Mouse (Mus musculus) stomach, embryonic 16.5 days (tissue): ENCODE measurements at regions not wholly inside any gene's neighbourhood (a gene's known extent, or its start where the extent isn't known, plus 50 kb on each side); places are given as distances from the start of the nearest gene placed in this dataset.

ENCODE experiments used
- ATAC-seq: fragments of 200-750 bp; cut with Nextera tagmentation; 2 replicates; pipeline ENCODE4 v1.8.0; 2017; ENCODE audit warnings: moderate number of reproducible peaks, moderate TSS enrichment; ENCODE audit not compliant: insufficient read depth, low FRiP score
- H3K27ac ChIP-seq: fragments of 300-500 bp; sonication (generic); 2 replicates; pipeline ENCODE4 v1.5.1; 2014; ENCODE audit warnings: low read length
- H3K27me3 ChIP-seq: fragments of 300-500 bp; sonication (generic); 2 replicates; pipeline ENCODE4 v1.6.1; 2014; ENCODE audit warnings: low read length, control low read depth, mixed read lengths; ENCODE audit not compliant: control insufficient read depth, insufficient read depth
- H3K36me3 ChIP-seq: fragments of 300-500 bp; sonication (generic); 2 replicates; pipeline ENCODE4 v1.6.1; 2014; ENCODE audit warnings: low read length; ENCODE audit not compliant: control insufficient read depth, insufficient read depth
- H3K4me1 ChIP-seq: fragments of 300-500 bp; sonication (generic); 2 replicates; pipeline ENCODE4 v1.6.1; 2014; ENCODE audit warnings: low read length, control low read depth, mixed read lengths; ENCODE audit not compliant: control insufficient read depth, insufficient read depth
- H3K4me2 ChIP-seq: fragments of 300-500 bp; sonication (generic); 2 replicates; pipeline ENCODE4 v1.6.1; 2014; ENCODE audit warnings: low read depth, low read length, mixed read lengths
- H3K4me3 ChIP-seq: fragments of 300-500 bp; sonication (generic); replicated peaks from 2 replicates; pipeline ENCODE4 v1.5.1; 2014; ENCODE audit warnings: mild to moderate bottlenecking, low read length
- H3K9ac ChIP-seq: fragments of 300-500 bp; sonication (generic); 2 replicates; pipeline ENCODE4 v1.6.1; 2014; ENCODE audit warnings: low read length
- H3K9me3 ChIP-seq: fragments of 300-500 bp; sonication (generic); replicated peaks from 2 replicates; pipeline ENCODE4 v1.6.1; 2016; ENCODE audit warnings: low read length, control low read depth; ENCODE audit not compliant: control insufficient read depth
- WGBS: fragments of 180-500 bp; shearing (Covaris S2); extraction: QIAGEN DNeasy Blood & Tissue Kit; methylation state at CpG from one replicate; pipeline ENCODE4 v1.1.7; 2014; 5-methylcytosine and 5-hydroxymethylcytosine counted together

DNA sequence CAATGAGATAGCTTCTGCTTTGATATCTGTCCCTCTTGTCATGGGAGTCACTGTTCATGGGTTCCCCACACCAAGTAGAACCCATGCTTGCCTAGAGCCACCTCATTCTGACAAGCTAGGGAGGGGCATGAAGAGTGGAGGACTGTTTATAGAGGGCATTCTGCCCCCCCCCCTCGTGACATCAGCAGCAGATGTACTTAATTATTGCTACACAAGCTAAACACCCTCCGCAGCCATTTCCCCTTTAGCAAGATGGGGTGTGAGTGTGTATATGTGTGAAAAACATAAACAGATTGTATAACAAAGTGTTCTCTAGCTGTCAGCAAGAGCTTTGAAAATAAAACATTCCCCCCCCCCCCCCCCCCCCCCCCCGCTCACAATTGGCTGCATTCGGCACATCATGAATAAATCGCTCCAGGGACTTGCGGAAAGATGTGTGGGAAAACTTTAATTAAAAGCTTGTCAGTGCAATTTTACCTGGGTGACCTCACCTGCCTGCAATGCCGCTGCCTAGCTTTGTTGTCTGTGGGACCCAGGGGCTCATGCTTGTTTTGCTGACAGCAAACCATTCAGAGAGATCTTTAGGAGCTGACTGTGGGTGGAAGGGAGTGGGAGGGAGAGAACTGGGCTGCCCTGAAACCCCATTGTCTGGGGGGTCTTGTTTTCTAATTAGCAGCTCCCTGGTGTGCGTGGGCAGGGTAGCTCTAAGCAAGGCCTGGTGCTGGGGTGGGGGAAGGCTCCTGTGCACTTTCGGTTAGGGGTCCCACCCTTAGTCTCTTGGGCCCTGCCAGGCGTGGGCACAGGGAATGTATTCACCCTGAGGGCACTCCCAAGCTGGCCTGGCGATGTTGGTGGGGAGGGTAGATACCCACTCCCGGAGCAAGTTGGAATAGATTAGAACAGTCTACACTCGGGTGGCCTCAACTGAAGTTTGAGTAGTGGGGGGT is 63.4 kb downstream of the Irx2 start:
- 57% methylated on average over 12 of the region's 13 CpGs for WGBS
- Histone ChIP-seq H3K9ac (no peak overlapping the region), H3K4me2 (no peak overlapping the region), H3K27me3 (no peaks in the 10 kb centered on the region), H3K4me3 (no peak overlapping the region), H3K36me3 (no peaks in the 10 kb centered on the region), H3K9me3 (no peaks in the 10 kb centered on the region), H3K4me1 (no peaks in the 10 kb centered on the region), H3K27ac (no peak overlapping the region)
- ATAC-seq: no peak

GRCm38 (mm10) chr13:72707469-72707868 is 78.8 kb downstream of the Irx2 start:
- WGBS: 68% methylated on average over 3 of the region's 3 CpGs
- ATAC-seq: no peak
- no peaks in the 10 kb centered on the region for H3K36me3 ChIP-seq
- no peak overlapping the region for H3K4me2 ChIP-seq
- H3K9me3 ChIP-seq: no peaks in the 10 kb centered on the region
- H3K4me1 ChIP-seq: no peaks in the 10 kb centered on the region
- H3K27me3 ChIP-seq: no peaks in the 10 kb centered on the region
- no peak overlapping the region for H3K9ac ChIP-seq
- H3K27ac ChIP-seq: no peak overlapping the region
- no peak overlapping the region for H3K4me3 ChIP-seq

DNA sequence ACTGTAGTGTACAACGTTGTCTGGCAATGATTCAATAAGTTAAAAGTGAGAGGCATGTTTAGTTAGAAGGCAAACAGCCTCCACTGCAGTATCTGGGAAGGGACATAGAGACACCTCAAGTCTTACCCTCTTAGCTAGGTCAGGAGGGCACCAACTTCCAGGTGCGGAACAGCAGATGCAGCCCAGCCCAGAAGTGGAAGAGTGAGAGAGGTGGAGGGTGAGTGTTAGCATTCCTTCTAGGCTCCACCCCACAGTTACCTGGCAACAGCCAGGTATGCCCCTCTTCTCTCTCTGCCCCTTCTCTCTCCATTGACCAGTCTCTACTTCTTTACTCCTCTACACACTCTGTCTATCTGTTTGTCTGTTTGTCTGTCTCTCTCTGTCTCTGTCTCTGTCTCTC is 80.1 kb downstream of the Irx2 start:
- WGBS: 33% methylated on average over 2 of the region's 2 CpGs
- Histone ChIP-seq H3K9me3 (no peaks in the 10 kb centered on the region), H3K27me3 (no peaks in the 10 kb centered on the region), H3K4me1 (no peaks in the 10 kb centered on the region), H3K36me3 (no peaks in the 10 kb centered on the region), H3K4me3 (no peak overlapping the region), H3K9ac (no peak overlapping the region), H3K27ac (no peak overlapping the region), H3K4me2 (no peak overlapping the region)
- no peak for ATAC-seq

GRCm38 (mm10) chr13:72710051-72710450 is 81.4 kb downstream of the Irx2 start:
- Histone ChIP-seq H3K9me3 (no peaks in the 10 kb centered on the region), H3K36me3 (no peaks in the 10 kb centered on the region), H3K9ac (no peak overlapping the region), H3K27ac (no peak overlapping the region), H3K4me1 (no peaks in the 10 kb centered on the region), H3K4me2 (no peak overlapping the region), H3K4me3 (no peak overlapping the region), H3K27me3 (no peaks in the 10 kb centered on the region)
- WGBS: 60% methylated on average over 5 of the region's 5 CpGs
- ATAC-seq: no peak

GRCm38 (mm10) chr13:72711136-72711535 is 82.5 kb downstream of the Irx2 start:
- H3K4me3 ChIP-seq: no peak overlapping the region
- H3K27me3 ChIP-seq: no peaks in the 10 kb centered on the region
- no peak overlapping the region for H3K27ac ChIP-seq
- no peak for ATAC-seq
- WGBS: 27% methylated on average over 8 of the region's 8 CpGs
- no peaks in the 10 kb centered on the region for H3K36me3 ChIP-seq
- H3K4me1 ChIP-seq: no peaks in the 10 kb centered on the region
- no peak overlapping the region for H3K4me2 ChIP-seq
- no peaks in the 10 kb centered on the region for H3K9me3 ChIP-seq
- H3K9ac ChIP-seq: no peak overlapping the region

DNA sequence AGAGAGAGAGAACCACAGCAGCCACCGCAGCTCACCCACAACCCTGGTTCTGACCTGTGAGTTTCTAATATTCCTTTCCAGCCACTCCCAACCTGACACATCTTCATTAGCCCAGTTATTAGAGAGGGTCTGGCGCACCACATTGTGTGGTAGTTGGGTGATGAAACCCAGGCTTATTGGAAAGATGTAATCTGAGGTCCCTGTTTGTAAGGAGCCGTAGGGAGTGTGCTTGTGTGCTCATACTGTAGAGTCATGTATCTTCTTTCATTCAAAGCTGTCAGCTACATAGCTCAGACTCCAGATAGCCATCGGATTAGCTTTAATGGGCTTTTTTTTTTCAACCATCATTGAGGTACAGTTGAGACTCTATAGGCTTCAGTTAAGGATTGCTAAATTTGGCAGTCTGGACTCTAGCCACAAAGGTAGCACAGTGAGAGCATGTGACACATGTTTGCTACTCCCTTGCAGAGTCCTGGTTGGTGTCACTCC is 83.3 kb downstream of the Irx2 start:
- H3K4me2 ChIP-seq: no peak overlapping the region
- 41% methylated on average over 4 of the region's 4 CpGs for WGBS
- H3K36me3 ChIP-seq: no peaks in the 10 kb centered on the region
- no peak overlapping the region for H3K27ac ChIP-seq
- no peaks in the 10 kb centered on the region for H3K27me3 ChIP-seq
- ATAC-seq: no peak
- H3K9me3 ChIP-seq: no peaks in the 10 kb centered on the region
- no peak overlapping the region for H3K9ac ChIP-seq
- no peak overlapping the region for H3K4me3 ChIP-seq
- H3K4me1 ChIP-seq: no peaks in the 10 kb centered on the region

- no peaks in the 10 kb centered on the region for H3K4me1 ChIP-seq
- H3K9me3 ChIP-seq: no peaks in the 10 kb centered on the region
- H3K27me3 ChIP-seq: no peaks in the 10 kb centered on the region
- no peaks in the 10 kb centered on the region for H3K36me3 ChIP-seq
- 51% methylated on average over 7 of the region's 7 CpGs for WGBS
- H3K4me3 ChIP-seq: no peak overlapping the region
- no peak overlapping the region for H3K9ac ChIP-seq
- ATAC-seq: no peak
- no peak overlapping the region for H3K27ac ChIP-seq
- H3K4me2 ChIP-seq: no peak overlapping the region
These were observed 86.2 kb downstream of the Irx2 start for GRCm38 (mm10) chr13:72714793-72715192.

DNA sequence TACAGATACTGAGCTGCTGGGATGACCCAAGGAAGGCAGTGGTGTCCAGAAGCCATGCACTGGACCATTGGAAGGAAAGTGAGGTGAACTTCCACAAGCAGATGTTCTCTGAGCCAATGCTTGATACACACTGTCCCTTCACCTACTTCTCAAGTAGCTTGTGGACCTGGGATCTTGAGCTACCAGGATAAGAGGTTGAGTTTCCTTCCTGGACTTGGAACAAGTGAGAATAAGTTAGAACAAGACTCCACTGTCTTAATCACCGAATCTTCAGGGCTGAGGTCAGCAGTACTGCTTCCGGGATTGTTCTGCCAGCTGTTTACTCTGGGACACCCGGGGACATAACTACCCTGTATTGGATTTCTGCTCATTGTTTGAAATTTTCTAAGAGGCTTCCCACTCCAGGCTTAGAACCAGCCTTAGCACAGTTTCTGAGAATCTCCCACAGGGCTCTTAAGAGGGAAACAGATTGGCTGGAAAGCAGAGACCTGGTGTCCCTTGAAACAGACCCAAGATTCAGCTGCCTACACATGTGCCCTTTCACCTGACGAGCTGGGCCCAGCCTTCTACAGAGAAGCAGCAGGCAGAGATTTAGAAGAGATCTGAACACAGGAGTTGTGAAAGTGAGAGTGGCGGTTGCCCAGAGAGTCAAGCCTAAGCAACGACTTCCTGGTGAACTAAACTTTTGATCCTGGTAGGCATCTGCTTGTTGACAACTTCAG is 87.5 kb downstream of the Irx2 start:
- no peaks in the 10 kb centered on the region for H3K4me1 ChIP-seq
- 46% methylated on average over 6 of the region's 6 CpGs for WGBS
- no peak for ATAC-seq

DNA sequence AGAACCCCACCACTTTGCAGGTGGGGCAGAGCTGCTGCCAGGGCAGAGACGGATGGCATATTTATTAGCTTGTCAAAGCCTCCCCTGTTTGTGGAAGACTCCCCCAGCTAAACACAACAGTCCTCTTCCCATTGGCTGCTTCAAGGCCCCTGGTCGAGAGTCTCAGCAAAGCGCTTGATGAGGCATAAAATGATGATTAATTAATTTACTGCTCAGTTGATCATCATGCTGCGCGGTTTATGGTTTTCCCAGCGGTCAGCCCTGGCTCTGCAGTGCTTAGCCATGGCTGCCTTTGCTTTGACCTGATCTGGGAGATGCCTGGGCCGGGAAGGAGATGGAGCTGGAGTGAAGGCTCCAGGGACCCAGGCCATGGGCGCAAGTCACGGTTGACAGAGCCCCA is 98.5 kb downstream of the Irx2 start:
- Histone ChIP-seq H3K9ac (no peak overlapping the region), H3K4me2 (no peak overlapping the region), H3K4me1 (no peaks in the 10 kb centered on the region), H3K36me3 (no peaks in the 10 kb centered on the region), H3K9me3 (no peaks in the 10 kb centered on the region), H3K4me3 (no peak overlapping the region), H3K27ac (no peak overlapping the region), H3K27me3 (no peaks in the 10 kb centered on the region)
- WGBS: 57% methylated on average over 9 of the region's 9 CpGs
- no peak for ATAC-seq

More for the DNA sequence above, 87.5 kb downstream of the Irx2 start:
- no peak overlapping the region for H3K27ac ChIP-seq
- H3K9ac ChIP-seq: no peak overlapping the region
- H3K9me3 ChIP-seq: no peaks in the 10 kb centered on the region
- H3K36me3 ChIP-seq: no peaks in the 10 kb centered on the region
- no peaks in the 10 kb centered on the region for H3K27me3 ChIP-seq
- no peak overlapping the region for H3K4me2 ChIP-seq
- no peak overlapping the region for H3K4me3 ChIP-seq
